Mouse (Mus musculus) liver, embryonic 11.5 days (tissue): Measurements from ENCODE around the gene Gm4792. TPM values are rescaled to one million over a fixed set of nuclear protein-coding genes. Genes with fewer than 3 reads are reported as not detected.

Experiments used
- ATAC-seq: fragments of 200-750 bp; cut with Nextera tagmentation; replicated peaks from 2 replicates; pipeline ENCODE4 v1.8.0; 2017; ENCODE audit warnings: moderate number of reproducible peaks, mild to moderate bottlenecking, moderate TSS enrichment, moderate library complexity; ENCODE audit not compliant: low FRiP score
- DNase-seq: peaks from one replicate; pipeline ENCODE4 v3.0.0-alpha.2; 2017; ENCODE audit warnings: low spot score
- H3K27ac ChIP-seq: fragments of 300-500 bp; sonication (generic); 2 replicates; pipeline ENCODE4 v1.5.1; 2014; ENCODE audit warnings: mild to moderate bottlenecking, low read depth, low read length, control low read depth
- H3K27me3 ChIP-seq: fragments of 300-500 bp; sonication (generic); replicated peaks from 2 replicates; pipeline ENCODE4 v1.6.1; 2014; ENCODE audit warnings: low read length, mixed read lengths; ENCODE audit not compliant: control insufficient read depth, insufficient read depth
- H3K36me3 ChIP-seq: fragments of 300-500 bp; sonication (generic); 2 replicates; pipeline ENCODE4 v1.6.1; 2014; ENCODE audit warnings: mild to moderate bottlenecking, low read length, moderate library complexity, mixed read lengths; ENCODE audit not compliant: control insufficient read depth, insufficient read depth
- H3K4me1 ChIP-seq: fragments of 300-500 bp; sonication (generic); replicated peaks from 2 replicates; pipeline ENCODE4 v1.6.1; 2014; ENCODE audit warnings: low read length, mixed read lengths; ENCODE audit not compliant: control insufficient read depth, insufficient read depth
- H3K4me2 ChIP-seq: fragments of 300-500 bp; sonication (generic); 2 replicates; pipeline ENCODE4 v1.6.1; 2014; ENCODE audit warnings: mild to moderate bottlenecking, control low read depth, moderate library complexity
- H3K4me3 ChIP-seq: fragments of 300-500 bp; sonication (generic); 2 replicates; pipeline ENCODE4 v1.5.1; 2014; ENCODE audit warnings: low read depth, low read length, control low read depth
- H3K9ac ChIP-seq: fragments of 300-500 bp; sonication (generic); 2 replicates; pipeline ENCODE4 v1.6.1; 2014; ENCODE audit warnings: low read depth, low read length, control low read depth
- H3K9me3 ChIP-seq: fragments of 300-500 bp; sonication (generic); 2 replicates; pipeline ENCODE4 v1.6.1; 2016; ENCODE audit warnings: low read length, inconsistent platforms, mixed read lengths; ENCODE audit not compliant: control insufficient read depth
- WGBS: fragments of 180-500 bp; shearing (Covaris S2); extraction: QIAGEN DNeasy Blood & Tissue Kit; methylation state at CpG from one replicate; pipeline ENCODE4 v1.1.7; 2014; 5-methylcytosine and 5-hydroxymethylcytosine counted together
- polyA plus RNA-seq: library from polyadenylated mRNA; unstranded; fragments of >200 nt; fragmentation: Nextera tagmentation; extraction: Ambion mirVana; gene quantifications from 2 replicates; pipeline ENCODE4 v1.2.1, GENCODE M21; 2014

Gm4792 gene
- polyA plus RNA-seq, 1 experiment from 2014 or later: not detected

DNA sequence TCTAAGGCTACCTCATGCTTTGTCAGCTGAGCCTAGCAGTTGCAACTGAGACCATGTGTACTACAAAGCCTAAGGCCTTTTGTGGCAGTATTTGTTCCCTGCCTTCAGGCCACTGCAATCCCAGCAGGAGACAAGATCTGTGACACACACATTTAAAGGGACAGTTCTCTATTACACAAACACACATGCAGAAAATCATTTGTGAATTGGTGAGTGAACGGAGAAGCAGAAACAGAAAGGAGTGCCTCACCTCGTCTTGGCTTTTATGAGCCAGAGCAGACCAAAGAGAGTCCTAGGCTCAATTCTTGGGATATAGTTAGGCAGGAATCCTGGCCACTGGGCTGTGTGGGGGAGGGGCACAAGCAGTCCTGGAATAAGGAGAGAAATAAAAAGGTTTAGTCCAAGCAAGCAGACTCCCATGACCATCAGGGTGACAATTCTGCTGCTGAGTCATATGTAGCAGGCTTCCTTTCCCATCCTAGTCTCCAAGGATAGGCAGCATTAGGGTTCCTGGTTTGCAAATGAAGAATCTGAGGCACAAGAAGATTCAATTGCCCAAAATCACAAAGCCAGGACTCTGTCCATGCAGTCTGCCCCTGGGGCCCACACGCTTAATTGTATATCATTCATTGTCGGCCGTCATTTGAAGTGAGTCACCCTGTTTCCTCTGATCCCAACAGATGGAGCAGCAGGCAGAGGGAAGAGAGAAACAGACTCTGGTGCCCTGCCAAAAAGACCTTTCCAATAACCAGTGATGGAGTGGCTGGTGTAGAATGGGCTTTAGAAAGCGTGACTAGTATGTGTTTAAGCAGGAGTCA is 3.4 kb downstream of the Gm4792 start:
- no peak overlapping the region for H3K27ac ChIP-seq
- H3K9ac ChIP-seq: no peak overlapping the region
- H3K27me3 ChIP-seq: no peaks in the 10 kb centered on the region
- no peaks in the 10 kb centered on the region for H3K36me3 ChIP-seq
- no peaks in the 10 kb centered on the region for H3K9me3 ChIP-seq
- no peaks in the 10 kb centered on the region for H3K4me1 ChIP-seq
- H3K4me3 ChIP-seq: no peak overlapping the region
- no peak overlapping the region for H3K4me2 ChIP-seq
- ATAC-seq (no peak), DNase-seq (no peak)
- WGBS: 65% methylated on average over 6 of the region's 6 CpGs

DNA sequence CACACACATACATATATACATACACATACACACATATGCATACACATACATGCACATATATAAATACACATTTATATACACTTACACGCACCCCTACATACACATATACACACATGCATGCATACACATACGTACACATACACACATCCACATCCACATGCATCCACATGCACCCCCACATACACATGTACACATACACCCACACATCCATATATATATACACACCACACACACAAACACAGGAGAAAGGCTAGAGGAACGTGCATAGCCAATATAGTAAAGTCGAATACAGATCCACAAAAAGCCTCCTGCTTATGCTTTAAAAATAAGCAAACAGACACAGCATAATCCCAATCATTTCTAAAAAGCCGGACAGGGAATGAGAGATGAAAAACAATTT is 4.1 kb downstream of the Gm4792 start:
- H3K36me3 ChIP-seq: no peaks in the 10 kb centered on the region
- H3K27ac ChIP-seq: no peak overlapping the region
- no peaks in the 10 kb centered on the region for H3K9me3 ChIP-seq
- DNase-seq: no peak
- no peak for ATAC-seq
- H3K4me2 ChIP-seq: no peak overlapping the region
- H3K27me3 ChIP-seq: no peaks in the 10 kb centered on the region
- H3K4me3 ChIP-seq: no peak overlapping the region
- H3K4me1 ChIP-seq: no peaks in the 10 kb centered on the region
- 84% methylated on average over 5 of the region's 5 CpGs for WGBS
- H3K9ac ChIP-seq: no peak overlapping the region

GRCm38 (mm10) chr10:94282797-94283196 is 15.7 kb downstream of the Gm4792 start:
- Histone ChIP-seq H3K4me1 (no peaks in the 10 kb centered on the region), H3K27ac (no peak overlapping the region), H3K4me3 (no peak overlapping the region), H3K4me2 (no peak overlapping the region), H3K27me3 (no peaks in the 10 kb centered on the region), H3K36me3 (no peaks in the 10 kb centered on the region), H3K9ac (no peak overlapping the region), H3K9me3 (no peaks in the 10 kb centered on the region)
- DNase-seq: no peak
- ATAC-seq: no peak
- 85% methylated on average over 7 of the region's 7 CpGs for WGBS

DNA sequence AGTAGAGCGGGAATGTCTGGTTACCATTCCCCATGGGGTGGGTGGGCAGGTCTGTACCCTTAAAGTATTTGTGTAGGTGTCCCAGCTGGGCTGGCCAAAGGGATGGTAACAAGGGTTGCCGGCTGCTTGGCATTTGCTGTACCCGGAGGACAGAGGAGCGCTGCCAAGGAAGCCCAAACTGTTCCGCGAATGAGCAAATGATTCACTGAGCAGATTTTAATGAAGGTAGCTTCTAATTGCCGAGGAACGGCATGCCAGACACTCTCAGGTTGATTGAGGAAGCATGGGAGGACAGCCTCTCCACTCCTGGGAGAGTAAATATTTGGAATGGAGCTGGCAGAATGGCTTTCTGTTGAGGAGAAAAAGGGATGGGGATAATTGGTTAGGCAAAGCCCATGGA is 16.3 kb downstream of the Gm4792 start:
- no peak overlapping the region for H3K4me2 ChIP-seq
- no peak overlapping the region for H3K4me3 ChIP-seq
- H3K27me3 ChIP-seq: no peaks in the 10 kb centered on the region
- 83% methylated on average over 8 of the region's 8 CpGs for WGBS
- no peaks in the 10 kb centered on the region for H3K36me3 ChIP-seq
- no peaks in the 10 kb centered on the region for H3K4me1 ChIP-seq
- no peak overlapping the region for H3K27ac ChIP-seq
- no peak for DNase-seq
- no peaks in the 10 kb centered on the region for H3K9me3 ChIP-seq
- ATAC-seq: no peak
- no peak overlapping the region for H3K9ac ChIP-seq

- Histone ChIP-seq H3K27ac (no peak overlapping the region), H3K27me3 (no peaks in the 10 kb centered on the region), H3K4me2 (no peak overlapping the region), H3K9me3 (no peaks in the 10 kb centered on the region), H3K9ac (no peak overlapping the region), H3K36me3 (no peaks in the 10 kb centered on the region), H3K4me3 (no peak overlapping the region), H3K4me1 (no peaks in the 10 kb centered on the region)
- WGBS: 50% methylated on average over 2 of the region's 2 CpGs
- ATAC-seq (no peak), DNase-seq (no peak)
Observed at GRCm38 (mm10) chr10:94276511-94276910, 22.0 kb downstream of the Gm4792 start.

- 41% methylated on average over 3 of the region's 3 CpGs for WGBS
- ATAC-seq: no peak
- Histone ChIP-seq H3K36me3 (no peaks in the 10 kb centered on the region), H3K27me3 (no peaks in the 10 kb centered on the region), H3K4me2 (no peak overlapping the region), H3K27ac (no peak overlapping the region), H3K4me1 (no peaks in the 10 kb centered on the region), H3K4me3 (no peak overlapping the region), H3K9ac (no peak overlapping the region), H3K9me3 (no peaks in the 10 kb centered on the region)
- DNase-seq: no peak
Observed at GRCm38 (mm10) chr10:94275321-94275720, 23.2 kb downstream of the Gm4792 start.

- no peaks in the 10 kb centered on the region for H3K4me1 ChIP-seq
- 76% methylated on average over 17 of the region's 17 CpGs for WGBS
- H3K9ac ChIP-seq: no peak overlapping the region
- no peak overlapping the region for H3K4me3 ChIP-seq
- H3K36me3 ChIP-seq: no peaks in the 10 kb centered on the region
- H3K27me3 ChIP-seq: no peaks in the 10 kb centered on the region
- ATAC-seq (no peak), DNase-seq (no peak)
- H3K9me3 ChIP-seq: no peaks in the 10 kb centered on the region
- H3K27ac ChIP-seq: no peak overlapping the region
- no peak overlapping the region for H3K4me2 ChIP-seq
Observed at GRCm38 (mm10) chr10:94265656-94266542, 32.6 kb downstream of the Gm4792 start.

DNA sequence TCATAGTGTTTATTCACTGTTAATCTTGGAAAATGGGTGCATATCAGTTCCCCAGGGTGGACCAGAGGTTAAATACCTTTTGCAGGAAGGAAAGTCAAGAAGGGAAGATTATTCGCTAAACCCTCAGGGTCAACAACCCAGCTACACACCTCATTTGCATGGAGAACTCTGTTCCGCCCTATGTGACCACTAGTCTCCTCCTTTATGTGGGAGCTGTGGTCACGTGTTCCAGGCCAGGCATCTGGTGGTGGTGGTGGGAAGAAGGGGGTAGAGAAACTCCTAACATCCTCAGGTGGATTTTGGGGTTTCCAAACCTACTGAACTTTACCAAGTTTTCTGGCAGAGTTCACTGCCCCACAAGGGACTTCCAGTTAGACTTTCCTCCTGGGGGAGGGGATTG is 35.3 kb downstream of the Gm4792 start:
- WGBS: 71% methylated on average over 3 of the region's 3 CpGs
- DNase-seq (no peak), ATAC-seq (no peak)
- Histone ChIP-seq H3K27ac (no peak overlapping the region), H3K4me2 (no peak overlapping the region), H3K4me3 (no peak overlapping the region), H3K9me3 (no peaks in the 10 kb centered on the region), H3K9ac (no peak overlapping the region), H3K4me1 (no peaks in the 10 kb centered on the region), H3K36me3 (no peaks in the 10 kb centered on the region), H3K27me3 (no peaks in the 10 kb centered on the region)
